11 mouse cellular contexts compared by ENCODE assay signal in genomic region chr2:172934891-172935740, GRCm38 (mm10). TPM values are rescaled to one million over a fixed set of nuclear protein-coding genes. Genes with fewer than 3 reads are reported as not detected.
DNase-seq lines count a peak whose midpoint lies in the region; ATAC-seq lines count a peak whose summit lies in the region.
"Had no signal": no experiment of that assay in that cellular context is flagged by ENCODE, and none has a peak within 500 bp of the region (broad histone marks: within the 10 kb centered on the region; RNA-seq: fewer than 3 reads in every experiment).

No protein-coding gene starts in this region.

- no peak for DNase-seq in heart, adult 9 months (ENCODE audit: low spot score in 2 of 2)
- DNase-seq in embryo, embryonic 9.5 days (ENCODE audit: extremely low spot score), result peak; percentile 75
- DNase-seq in neural tube, embryonic 11.5 days (ENCODE audit: low spot score), result peak; percentile 76
- DNase-seq in c-Kit-positive CD71-positive TER-119-positive erythroid progenitor cells, embryonic 14.5 days (ENCODE audit: low spot score), result no peak
- DNase-seq in cerebellum, postnatal 14 days, result no peak
- no peak for DNase-seq in left cerebral cortex, adult 18-20 months (ENCODE audit: low spot score in 2 of 2)
- DNase-seq: cerebellum, adult 18-20 months had no signal

- H3K4me2 ChIP-seq in heart, embryonic 13.5 days, result peak overlapping the region; percentile 92
- H3K4me2 ChIP-seq in intestine, embryonic 15.5 days (replicated peaks), result peak overlapping the region; percentile 54
- H3K4me2 ChIP-seq in neural tube, embryonic 11.5 days (ENCODE audit: low read depth), result peak overlapping the region; percentile 41

- 0 out of 2 replicates have a peak, but pooled peaks cover 4% of the 10 kb centered on the region for H3K36me3 ChIP-seq in heart, embryonic 13.5 days
- H3K36me3 ChIP-seq in intestine, embryonic 15.5 days, result no peaks in the 10 kb centered on the region
- H3K36me3 ChIP-seq in neural tube, embryonic 11.5 days (ENCODE audit: control insufficient read depth, insufficient read depth, low read length), result no peaks in the 10 kb centered on the region

- peak; percentile 7; the same call in 1 of the 2 replicates for ATAC-seq in heart, embryonic 13.5 days (ENCODE audit: extremely low read depth, insufficient number of reproducible peaks, low FRiP score, low TSS enrichment)
- ATAC-seq in intestine, embryonic 15.5 days, result 0 out of 2 replicates have a peak, but pooled peaks have one; percentile 11
- ATAC-seq in neural tube, embryonic 11.5 days (ENCODE audit: insufficient read depth, low FRiP score, low TSS enrichment), result peak; percentile 39; the same call in 1 of the 2 replicates

- H3K9ac ChIP-seq in heart, embryonic 13.5 days, result peak overlapping the region; percentile 92
- H3K9ac ChIP-seq in intestine, embryonic 15.5 days, result peak overlapping the region; percentile 32; the same call in 1 of the 2 replicates
- peak overlapping the region; percentile 26; the same call in 1 of the 2 replicates for H3K9ac ChIP-seq in neural tube, embryonic 11.5 days (ENCODE audit: low read length)

- peak overlapping the region; percentile 38 for H3K4me3 ChIP-seq in heart, embryonic 13.5 days
- 0 out of 2 replicates have a peak overlapping the region, but pooled peaks have one; percentile 7 for H3K4me3 ChIP-seq in intestine, embryonic 15.5 days (replicated peaks)
- H3K4me3 ChIP-seq in neural tube, embryonic 11.5 days (ENCODE audit: low read depth, low read length), result peak overlapping the region; percentile 8; the same call in 1 of the 2 replicates

- no peaks in the 10 kb centered on the region for H3K9me3 ChIP-seq in heart, embryonic 13.5 days
- no peaks in the 10 kb centered on the region for H3K9me3 ChIP-seq in intestine, embryonic 15.5 days
- no peaks in the 10 kb centered on the region for H3K9me3 ChIP-seq in neural tube, embryonic 11.5 days (ENCODE audit: control insufficient read depth, low read length)

- peaks cover 58% of the 10 kb centered on the region for H3K27me3 ChIP-seq in heart, embryonic 13.5 days (replicated peaks)
- H3K27me3 ChIP-seq in intestine, embryonic 15.5 days (replicated peaks), result peaks cover 14% of the 10 kb centered on the region; the same call in 1 of the 2 replicates
- peaks cover 39% of the 10 kb centered on the region for H3K27me3 ChIP-seq in neural tube, embryonic 11.5 days (ENCODE audit: control insufficient read depth, insufficient read depth, low read length)
- H3K27me3 ChIP-seq: CH12.LX had no signal

- peak overlapping the region; percentile 93 for H3K27ac ChIP-seq in heart, embryonic 13.5 days (replicated peaks)
- peak overlapping the region; percentile 56 for H3K27ac ChIP-seq in intestine, embryonic 15.5 days
- H3K27ac ChIP-seq in neural tube, embryonic 11.5 days (ENCODE audit: low read depth, low read length), result peak overlapping the region; percentile 42

- H3K4me1 ChIP-seq in heart, embryonic 13.5 days, result peaks cover 77% of the 10 kb centered on the region
- peaks cover 69% of the 10 kb centered on the region for H3K4me1 ChIP-seq in intestine, embryonic 15.5 days (replicated peaks)
- H3K4me1 ChIP-seq in neural tube, embryonic 11.5 days (ENCODE audit: control insufficient read depth, insufficient read depth, low read length), result peaks cover 55% of the 10 kb centered on the region

- WGBS in heart, embryonic 13.5 days, result 5% methylated on average over 30 of the region's 30 CpGs
- WGBS in intestine, embryonic 15.5 days, result 11% methylated on average over 30 of the region's 30 CpGs
- under 1% methylated on average over 30 of the region's 30 CpGs for WGBS in neural tube, embryonic 11.5 days

RNA-seq across cellular contexts. Expression of gene Bmp7, which starts 5.0 kb away (rescaled TPM):
- polyA plus RNA-seq in heart, embryonic 13.5 days (2015; fragmentation: Nextera tagmentation; extraction: Ambion mirVana), result 40.3 and 46.5 TPM in 2 replicates
- 17.4 and 22.4 TPM in 2 replicates for polyA plus RNA-seq in intestine, embryonic 15.5 days (2015; fragmentation: Nextera tagmentation; extraction: Ambion mirVana)
- 17.0 and 20.5 TPM in 2 replicates for polyA plus RNA-seq in neural tube, embryonic 11.5 days (2014; fragmentation: Nextera tagmentation; extraction: Ambion mirVana)
- 10 to 100 TPM; 12.8 to 13.9 TPM for total RNA-seq in left cerebral cortex, adult 18-20 months (2021)

RNA-seq across cellular contexts. Expression of gene Spo11, which starts 42.4 kb away (rescaled TPM):
- polyA plus RNA-seq in heart, embryonic 13.5 days (2015; fragmentation: Nextera tagmentation; extraction: Ambion mirVana), result 0.11 and 0.23 TPM in 2 replicates
- 0.35 TPM in 1 of 2 replicates, not detected in the other for polyA plus RNA-seq in intestine, embryonic 15.5 days (2015; fragmentation: Nextera tagmentation; extraction: Ambion mirVana)
- 0.42 and 1.1 TPM in 2 replicates for polyA plus RNA-seq in neural tube, embryonic 11.5 days (2014; fragmentation: Nextera tagmentation; extraction: Ambion mirVana)
- under 1 TPM; 0.23 to 0.28 TPM for total RNA-seq in left cerebral cortex, adult 18-20 months (2021)
- polyA plus RNA-seq: lung, postnatal 0 days had no signal

Comparison
In these comparisons a context has a peak if more than half of its experiments do, and no peak if none do; other contexts are left out.
1. H3K27ac ChIP-seq: peak in every context shown above with its lines; median percentile 93 in heart, embryonic 13.5 days; 56 in intestine, embryonic 15.5 days; 42 in neural tube, embryonic 11.5 days.
2. H3K4me2 ChIP-seq: peak in every context shown above with its lines; median percentile 92 in heart, embryonic 13.5 days; 54 in intestine, embryonic 15.5 days; 41 in neural tube, embryonic 11.5 days.
3. H3K9ac ChIP-seq: peak in every context shown above with its lines; median percentile 92 in heart, embryonic 13.5 days; 32 in intestine, embryonic 15.5 days; 26 in neural tube, embryonic 11.5 days.
4. DNase-seq: peak in embryo, embryonic 9.5 days (single experiment) and neural tube, embryonic 11.5 days (single experiment); none in heart, adult 9 months (0 of 2), c-Kit-positive CD71-positive TER-119-positive erythroid progenitor cells, embryonic 14.5 days (single experiment), cerebellum, postnatal 14 days (0 of 2) and left cerebral cortex, adult 18-20 months (0 of 2).
5. Peak in every context shown above with its lines, with median percentiles within 50 percentile points of each other: ATAC-seq and H3K4me3 ChIP-seq.